Mouse (Mus musculus): ENCODE measurements around the gene 6030445D17Rik.

- no peak for TF ChIP-seq CTCF (IDR thresholded peaks at IDR 0.05; ENCODE audit: borderline replicate concordance, extremely low read depth, insufficient read depth, insufficient read length)
- TF ChIP-seq POLR2A (IDR thresholded peaks at IDR 0.05; ENCODE audit: borderline replicate concordance, extremely low read depth, insufficient read depth, insufficient read length, poor library complexity, severe bottlenecking) = no peak
These were observed 11.8 kb upstream of the 6030445D17Rik start for GRCm38 (mm10) chr4:136450271-136450670.
